Mouse (Mus musculus): ENCODE results near the gene Cyb5rl. TPM values are rescaled to one million over a fixed set of nuclear protein-coding genes. Genes with fewer than 3 reads are reported as not detected.

Cyb5rl gene
- polyA plus RNA-seq, 1 experiment: 4.7 TPM

- peaks cover 1% of the 10 kb centered on the region; the same call in 1 of the 2 replicates for H3K4me1 ChIP-seq (ENCODE audit: control insufficient read depth, insufficient read depth, low read length)
These were observed 508 bp downstream of the Cyb5rl start for GRCm38 (mm10) chr4:107067151-107067840.

GRCm38 (mm10) chr4:107072343-107072742, 5.6 kb downstream of the Cyb5rl start:
- TF ChIP-seq POLR2A (IDR thresholded peaks at IDR 0.05; ENCODE audit: borderline replicate concordance, control insufficient read depth, low read depth, low read length) (no peak), CTCF (IDR thresholded peaks at IDR 0.05; ENCODE audit: control insufficient read depth, insufficient read depth, low read length) (no peak)
- H3K4me1 ChIP-seq (ENCODE audit: control insufficient read depth, insufficient read depth, low read length): peaks cover under 1% of the 10 kb centered on the region; the same call in 1 of the 2 replicates
- H3K27ac ChIP-seq (ENCODE audit: control insufficient read depth, insufficient read depth, low read depth, low read length, poor library complexity): no peak overlapping the region
- WGBS: 81% methylated on average over 9 of the region's 9 CpGs
- H3K4me3 ChIP-seq (replicated peaks; ENCODE audit: control insufficient read depth, low read depth, low read length): no peak overlapping the region

More at GRCm38 (mm10) chr4:107067151-107067840, 508 bp downstream of the Cyb5rl start:
- peak overlapping the region; percentile 4; the same call in 1 of the 2 replicates for H3K27ac ChIP-seq (ENCODE audit: control insufficient read depth, insufficient read depth, low read depth, low read length, poor library complexity)
- TF ChIP-seq CTCF (IDR thresholded peaks at IDR 0.05; ENCODE audit: control insufficient read depth, insufficient read depth, low read length) (no peak), POLR2A (IDR thresholded peaks at IDR 0.05; ENCODE audit: borderline replicate concordance, control insufficient read depth, low read depth, low read length) (no peak)
- peak overlapping the region; percentile 99 for H3K4me3 ChIP-seq (replicated peaks; ENCODE audit: control insufficient read depth, low read depth, low read length)
- 4% methylated on average over 33 of the region's 33 CpGs for WGBS

GRCm38 (mm10) chr4:107075456-107075855, 8.7 kb downstream of the Cyb5rl start:
- H3K4me1 ChIP-seq (ENCODE audit: control insufficient read depth, insufficient read depth, low read length): no peaks in the 10 kb centered on the region
- no peak for TF ChIP-seq POLR2A (IDR thresholded peaks at IDR 0.05; ENCODE audit: borderline replicate concordance, control insufficient read depth, low read depth, low read length)
- no peak for TF ChIP-seq CTCF (IDR thresholded peaks at IDR 0.05; ENCODE audit: control insufficient read depth, insufficient read depth, low read length)
- WGBS: 91% methylated on average over 5 of the region's 5 CpGs
- no peak overlapping the region for H3K27ac ChIP-seq (ENCODE audit: control insufficient read depth, insufficient read depth, low read depth, low read length, poor library complexity)
- no peak overlapping the region for H3K4me3 ChIP-seq (replicated peaks; ENCODE audit: control insufficient read depth, low read depth, low read length)

GRCm38 (mm10) chr4:107078894-107079293, 12.1 kb downstream of the Cyb5rl start:
- 80% methylated on average over 4 of the region's 4 CpGs for WGBS
- Histone ChIP-seq H3K4me3 (replicated peaks; ENCODE audit: control insufficient read depth, low read depth, low read length) (no peak overlapping the region), H3K4me1 (ENCODE audit: control insufficient read depth, insufficient read depth, low read length) (peaks cover 2% of the 10 kb centered on the region; the same call in 1 of the 2 replicates), H3K27ac (ENCODE audit: control insufficient read depth, insufficient read depth, low read depth, low read length, poor library complexity) (no peak overlapping the region)
- no peak for TF ChIP-seq CTCF (IDR thresholded peaks at IDR 0.05; ENCODE audit: control insufficient read depth, insufficient read depth, low read length)
- TF ChIP-seq POLR2A (IDR thresholded peaks at IDR 0.05; ENCODE audit: borderline replicate concordance, control insufficient read depth, low read depth, low read length): no peak

- no peak for TF ChIP-seq POLR2A (IDR thresholded peaks at IDR 0.05; ENCODE audit: borderline replicate concordance, control insufficient read depth, low read depth, low read length)
- no peak for TF ChIP-seq CTCF (IDR thresholded peaks at IDR 0.05; ENCODE audit: control insufficient read depth, insufficient read depth, low read length)
- Histone ChIP-seq H3K4me3 (replicated peaks; ENCODE audit: control insufficient read depth, low read depth, low read length) (no peak overlapping the region), H3K27ac (ENCODE audit: control insufficient read depth, insufficient read depth, low read depth, low read length, poor library complexity) (no peak overlapping the region), H3K4me1 (ENCODE audit: control insufficient read depth, insufficient read depth, low read length) (peaks cover 2% of the 10 kb centered on the region; the same call in 1 of the 2 replicates)
These were observed 12.9 kb downstream of the Cyb5rl start for GRCm38 (mm10) chr4:107079716-107080115.

- H3K27ac ChIP-seq (ENCODE audit: control insufficient read depth, insufficient read depth, low read depth, low read length, poor library complexity): no peak overlapping the region
These were observed 15.4 kb downstream of the Cyb5rl start for GRCm38 (mm10) chr4:107082185-107082584.

GRCm38 (mm10) chr4:107083126-107083525, 16.3 kb downstream of the Cyb5rl start:
- TF ChIP-seq POLR2A (IDR thresholded peaks at IDR 0.05; ENCODE audit: borderline replicate concordance, control insufficient read depth, low read depth, low read length): no peak
- no peak for TF ChIP-seq CTCF (IDR thresholded peaks at IDR 0.05; ENCODE audit: control insufficient read depth, insufficient read depth, low read length)
- Histone ChIP-seq H3K27ac (ENCODE audit: control insufficient read depth, insufficient read depth, low read depth, low read length, poor library complexity) (no peak overlapping the region), H3K4me3 (replicated peaks; ENCODE audit: control insufficient read depth, low read depth, low read length) (no peak overlapping the region), H3K4me1 (ENCODE audit: control insufficient read depth, insufficient read depth, low read length) (peaks cover 2% of the 10 kb centered on the region; the same call in 1 of the 2 replicates)
- WGBS: 85% methylated on average over 4 of the region's 4 CpGs

More at GRCm38 (mm10) chr4:107082185-107082584, 15.4 kb downstream of the Cyb5rl start:
- no peak for TF ChIP-seq POLR2A (IDR thresholded peaks at IDR 0.05; ENCODE audit: borderline replicate concordance, control insufficient read depth, low read depth, low read length)
- TF ChIP-seq CTCF (IDR thresholded peaks at IDR 0.05; ENCODE audit: control insufficient read depth, insufficient read depth, low read length): no peak
- WGBS: 46% methylated on average over 3 of the region's 3 CpGs
- no peak overlapping the region for H3K4me3 ChIP-seq (replicated peaks; ENCODE audit: control insufficient read depth, low read depth, low read length)
- peaks cover 2% of the 10 kb centered on the region; the same call in 1 of the 2 replicates for H3K4me1 ChIP-seq (ENCODE audit: control insufficient read depth, insufficient read depth, low read length)

- no peak overlapping the region for H3K4me3 ChIP-seq (replicated peaks; ENCODE audit: control insufficient read depth, low read depth, low read length)
- 60% methylated on average over 1 of the region's 1 CpGs for WGBS
- H3K27ac ChIP-seq (ENCODE audit: control insufficient read depth, insufficient read depth, low read depth, low read length, poor library complexity): no peak overlapping the region
- TF ChIP-seq POLR2A (IDR thresholded peaks at IDR 0.05; ENCODE audit: borderline replicate concordance, control insufficient read depth, low read depth, low read length): no peak
- TF ChIP-seq CTCF (IDR thresholded peaks at IDR 0.05; ENCODE audit: control insufficient read depth, insufficient read depth, low read length): no peak
- peaks cover 2% of the 10 kb centered on the region; the same call in 1 of the 2 replicates for H3K4me1 ChIP-seq (ENCODE audit: control insufficient read depth, insufficient read depth, low read length)
These were observed 17.6 kb downstream of the Cyb5rl start for GRCm38 (mm10) chr4:107084343-107084742.

All from bone marrow, adult 2 months (tissue).